Mouse (Mus musculus): ENCODE data around the gene Lbhd2. TPM values are rescaled to one million over a fixed set of nuclear protein-coding genes. Genes with fewer than 3 reads are reported as not detected.
A peak's percentile ranks its signal among the peaks of the same experiment; 100 is the strongest.

Gene Lbhd2
- total and polyA plus RNA-seq, 3 experiments: not detected

DNA sequence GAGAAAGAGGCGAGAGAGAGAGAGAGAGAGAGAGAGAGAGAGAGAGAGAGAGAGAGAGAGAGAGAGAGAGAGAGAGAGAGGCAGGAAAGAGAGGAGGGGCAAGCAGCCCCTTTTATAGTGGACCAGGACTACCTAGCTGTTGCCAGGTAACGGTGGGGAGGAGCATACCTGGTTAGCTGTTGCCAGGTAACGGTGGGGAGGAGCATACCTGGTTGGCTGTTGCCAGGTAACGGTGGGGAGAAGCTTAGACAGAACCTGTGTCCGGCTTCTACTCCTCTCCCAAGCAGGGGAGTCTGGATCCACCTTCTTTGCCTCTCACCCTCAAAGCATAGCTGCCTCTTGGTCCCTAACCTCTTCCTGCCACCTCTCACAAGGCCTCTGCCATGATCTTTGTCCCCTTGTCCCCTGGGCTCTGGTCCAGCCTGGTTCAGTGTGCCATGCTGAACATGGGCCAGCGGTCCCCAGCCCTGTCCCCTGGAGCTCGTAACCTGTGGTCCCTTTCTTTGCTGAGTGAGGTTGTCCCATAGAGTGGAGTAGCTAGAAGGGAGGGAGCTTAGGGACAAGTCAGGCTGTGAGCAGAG lies 27.6 kb downstream of the Lbhd2 start:
- Histone ChIP-seq H3K79me2 (ENCODE audit: control insufficient read depth, insufficient read depth, low read length, poor library complexity) (no peaks in the 10 kb centered on the region; the same call in 1 of the 2 replicates), H3K4me3 (ENCODE audit: control insufficient read depth in 1 of 2, insufficient read depth in 1 of 2, low read depth in 2 of 2, low read length in 2 of 2) (no peak overlapping the region), H3K36me3 (ENCODE audit: control insufficient read depth in 1 of 2, insufficient read depth in 2 of 2, low read length in 2 of 2) (peaks cover 0 to 44% of the 10 kb centered on the region in 2 experiments; a peak in 2 of 4 replicates), H3K9me3 (replicated peaks; ENCODE audit: insufficient read depth, low read length) (no peaks in the 10 kb centered on the region), H3K4me1 (ENCODE audit: control insufficient read depth in 1 of 2, insufficient read depth in 2 of 2, low read length in 2 of 2) (peaks cover 29 to 70% of the 10 kb centered on the region in 2 experiments), H3K9ac (ENCODE audit: control insufficient read depth, low read depth, low read length, poor library complexity, severe bottlenecking) (peak overlapping the region; percentile 41; the same call in 1 of the 2 replicates), H3K27me3 (ENCODE audit: control insufficient read depth in 1 of 2, insufficient read depth in 2 of 2, low read length in 2 of 2) (no peaks in the 10 kb centered on the region), H3K27ac (ENCODE audit: control insufficient read depth, low read depth, low read length) (peak overlapping the region; percentile 63)
- peak; percentile 18 for DNase-seq (ENCODE audit: low read depth, low spot score)
- TF ChIP-seq ZC3H11A (IDR thresholded peaks at IDR 0.05; ENCODE audit: low read depth, low read length) (no peak), GABPA (IDR thresholded peaks at IDR 0.05; ENCODE audit: low read depth, low read length) (no peak)

DNA sequence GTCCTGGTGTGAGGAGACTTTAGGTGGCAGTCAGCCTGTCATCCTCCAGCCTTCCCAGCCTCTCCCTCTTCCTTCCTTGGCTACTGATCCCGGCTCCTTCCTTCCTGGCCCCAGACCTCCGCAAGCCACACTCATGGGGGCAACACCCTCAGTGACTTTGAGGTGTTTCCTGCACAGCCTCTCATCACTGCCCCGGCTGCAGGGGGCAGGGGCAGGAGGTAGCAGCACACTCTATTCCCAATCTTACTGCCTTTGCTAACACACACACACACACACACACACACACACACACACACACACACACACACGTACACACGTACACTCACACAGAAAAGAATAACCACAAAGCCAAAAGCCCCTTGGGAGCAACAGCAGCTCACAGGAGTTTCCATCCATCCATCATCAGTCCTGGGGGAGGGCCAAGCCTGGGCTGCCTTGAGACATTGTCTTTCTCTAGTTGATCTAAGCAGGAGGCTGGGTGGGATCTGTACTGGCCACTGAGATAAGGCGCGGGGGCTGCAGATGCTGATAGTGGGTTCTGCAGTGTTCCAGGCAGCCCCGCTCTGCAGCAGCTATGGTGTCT lies 28.2 kb downstream of the Lbhd2 start:
- Histone ChIP-seq H3K27me3 (ENCODE audit: control insufficient read depth in 1 of 2, insufficient read depth in 2 of 2, low read length in 2 of 2) (no peaks in the 10 kb centered on the region), H3K4me3 (ENCODE audit: control insufficient read depth in 1 of 2, insufficient read depth in 1 of 2, low read depth in 2 of 2, low read length in 2 of 2) (no peak overlapping the region), H3K9ac (ENCODE audit: control insufficient read depth, low read depth, low read length, poor library complexity, severe bottlenecking) (peak overlapping the region; percentile 41), H3K27ac (ENCODE audit: control insufficient read depth, low read depth, low read length) (peak overlapping the region; percentile 63), H3K36me3 (ENCODE audit: control insufficient read depth in 1 of 2, insufficient read depth in 2 of 2, low read length in 2 of 2) (peaks cover 0 to 44% of the 10 kb centered on the region in 2 experiments; a peak in 2 of 4 replicates), H3K9me3 (replicated peaks; ENCODE audit: insufficient read depth, low read length) (no peaks in the 10 kb centered on the region), H3K4me1 (ENCODE audit: control insufficient read depth in 1 of 2, insufficient read depth in 2 of 2, low read length in 2 of 2) (peaks cover 29 to 70% of the 10 kb centered on the region in 2 experiments), H3K79me2 (ENCODE audit: control insufficient read depth, insufficient read depth, low read length, poor library complexity) (no peaks in the 10 kb centered on the region; the same call in 1 of the 2 replicates)
- DNase-seq (ENCODE audit: low read depth, low spot score): peak; percentile 85
- TF ChIP-seq MEF2A (IDR thresholded peaks at IDR 0.05; ENCODE audit: extremely low read depth, insufficient replicate concordance, low read depth, low read length, poor library complexity, severe bottlenecking): no peak
- TF ChIP-seq TAL1 (IDR thresholded peaks at IDR 0.05; ENCODE audit: low read length): peak; percentile 88
- TF ChIP-seq POLR2A (IDR thresholded peaks at IDR 0.05; ENCODE audit: control insufficient read depth in 1 of 2, insufficient read depth in 1 of 2, low read depth in 1 of 2, low read length in 2 of 2, poor library complexity in 1 of 2): no peak
- TF ChIP-seq ZC3H11A (IDR thresholded peaks at IDR 0.05; ENCODE audit: low read depth, low read length): no peak
- no peak for TF ChIP-seq MXI1 (IDR thresholded peaks at IDR 0.05; ENCODE audit: low read depth, low read length)
- TF ChIP-seq NRF1 (IDR thresholded peaks at IDR 0.05; ENCODE audit: insufficient read depth, low read depth, low read length, poor library complexity, severe bottlenecking): no peak
- TF ChIP-seq SIN3A (IDR thresholded peaks at IDR 0.05; ENCODE audit: low read length): peak; percentile 33; the same call in 1 of the 2 replicates
- TF ChIP-seq MAZ (IDR thresholded peaks at IDR 0.05; ENCODE audit: low read depth, low read length): peak; percentile 79
- TF ChIP-seq GATA1 (IDR thresholded peaks at IDR 0.05; ENCODE audit: low read depth, low read length): peak; percentile 90
- TF ChIP-seq TCF12 (IDR thresholded peaks at IDR 0.05; ENCODE audit: low read depth, low read length): peak; percentile 85
- peak; percentile 70 to 89; a peak in 3 of 4 replicates for TF ChIP-seq EP300 (IDR thresholded peaks at IDR 0.05; ENCODE audit: low read depth in 1 of 2, low read length in 2 of 2)
- peak; percentile 70; the same call in 1 of the 2 replicates for TF ChIP-seq ETS1 (IDR thresholded peaks at IDR 0.05; ENCODE audit: low read depth, low read length)
- no peak for TF ChIP-seq E2F4 (IDR thresholded peaks at IDR 0.05; ENCODE audit: borderline replicate concordance, low read depth, low read length)
- 0 out of 2 replicates have a peak, but pooled peaks have one; percentile 10 for TF ChIP-seq TBP (IDR thresholded peaks at IDR 0.05; ENCODE audit: low read depth, low read length)
- no peak for TF ChIP-seq USF2 (IDR thresholded peaks at IDR 0.05; ENCODE audit: borderline replicate concordance in 1 of 2, insufficient read depth in 1 of 2, low read depth in 1 of 2, low read length in 2 of 2)
- TF ChIP-seq RCOR1 (IDR thresholded peaks at IDR 0.05; ENCODE audit: low read depth, low read length): peak; percentile 61

All from MEL (cell line).